Mouse (Mus musculus) gastrocnemius, postnatal 25 days (tissue): ENCODE data around the gene Ptprg. TPM values are rescaled to one million over a fixed set of nuclear protein-coding genes. Genes with fewer than 3 reads are reported as not detected.

ENCODE experiments used
- DNase-seq: peaks from one replicate; pipeline ENCODE4 v3.0.0; 2022
- total RNA-seq, 2 experiments: library from RNA; stranded (reverse); gene quantifications; 1 replicate in 1 of 2; 2 replicates in 1 of 2; pipeline ENCODE4 v1.2.3; 2021

Gene Ptprg
- total RNA-seq, 2 experiments from 2014 or later, result 24.2 to 29.1 TPM

DNA sequence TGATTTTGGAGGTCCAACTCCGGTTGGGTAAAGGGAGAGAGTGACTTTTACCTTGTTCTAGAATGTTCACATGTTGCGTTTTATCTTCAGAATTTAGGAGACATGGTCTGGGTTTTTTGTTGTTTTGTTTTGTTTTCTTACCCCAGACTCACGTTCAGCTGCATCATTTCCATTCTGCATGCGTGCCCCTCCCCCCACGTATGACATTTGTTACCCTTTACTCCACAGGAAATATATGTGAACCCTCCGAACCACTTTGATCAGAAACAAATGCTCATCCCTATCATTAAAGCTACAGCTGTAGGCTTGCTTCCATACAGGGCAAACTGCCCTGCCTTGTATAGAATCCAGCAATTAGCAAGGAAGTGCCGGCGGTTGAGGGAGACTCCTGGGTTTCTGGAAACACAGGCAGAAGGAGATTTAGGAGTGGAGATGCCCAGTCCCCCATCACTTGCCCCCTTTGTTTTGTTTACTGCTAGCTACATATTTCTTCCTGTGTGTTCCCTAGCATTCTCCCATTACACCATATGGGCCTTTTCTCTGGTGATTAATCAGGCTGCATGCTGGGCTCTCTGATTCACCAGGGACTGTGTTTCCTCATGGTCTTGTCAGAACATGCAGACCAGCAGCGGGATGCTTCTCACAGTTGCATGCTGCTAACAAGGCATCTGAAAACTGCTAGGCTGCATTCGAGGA lies 130.2 kb downstream of the Ptprg start:
- no peak for DNase-seq

GRCm38 (mm10) chr14:11684104-11684503 lies 130.8 kb downstream of the Ptprg start:
- DNase-seq, result no peak

- no peak for DNase-seq
Measured at GRCm38 (mm10) chr14:11687541-11687940, 134.2 kb downstream of the Ptprg start.

DNA sequence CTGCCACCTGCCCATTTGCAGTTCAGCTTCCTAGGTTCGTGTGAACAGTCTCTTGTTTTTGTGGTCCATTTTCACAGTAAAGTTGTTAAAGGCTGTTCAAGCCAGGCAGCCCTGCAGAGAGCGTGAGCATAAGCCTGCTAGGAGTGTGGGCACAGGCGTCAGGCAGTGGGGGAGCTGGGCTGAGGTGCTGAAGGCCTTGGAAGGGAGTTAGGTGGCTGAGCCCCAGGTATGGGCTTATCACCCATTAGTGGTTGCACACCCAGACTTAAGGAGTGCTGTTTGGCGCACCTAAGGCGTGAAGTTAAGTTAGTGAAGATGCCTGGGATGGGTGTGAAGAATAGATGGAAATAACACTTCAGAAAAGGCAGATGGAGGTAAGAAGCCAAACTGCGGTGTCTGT lies 134.8 kb downstream of the Ptprg start:
- DNase-seq, result no peak

- DNase-seq, result no peak
Measured at GRCm38 (mm10) chr14:11690066-11690465, 136.7 kb downstream of the Ptprg start.

- DNase-seq, result no peak
Measured at GRCm38 (mm10) chr14:11691531-11691930, 138.2 kb downstream of the Ptprg start.

DNA sequence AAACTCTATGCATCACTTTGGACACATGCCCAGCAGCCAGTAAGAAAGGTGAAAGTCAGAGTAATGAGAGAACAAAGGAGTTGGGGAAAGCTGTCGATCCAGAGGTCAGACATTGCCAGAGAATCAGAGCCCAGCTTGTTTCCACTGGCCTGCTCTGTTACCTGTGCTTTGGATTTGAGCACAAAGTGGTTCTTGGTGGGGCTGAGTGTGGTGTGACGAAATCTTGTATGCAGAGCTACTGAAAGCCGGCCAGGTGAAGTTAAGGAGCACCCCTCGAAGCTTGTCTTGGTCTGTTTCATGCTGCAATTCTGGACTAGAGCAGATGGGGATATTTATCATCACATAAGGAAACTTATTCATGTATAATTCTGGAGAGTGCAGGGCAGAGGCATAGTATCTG lies 145.5 kb downstream of the Ptprg start:
- DNase-seq, result no peak

DNA sequence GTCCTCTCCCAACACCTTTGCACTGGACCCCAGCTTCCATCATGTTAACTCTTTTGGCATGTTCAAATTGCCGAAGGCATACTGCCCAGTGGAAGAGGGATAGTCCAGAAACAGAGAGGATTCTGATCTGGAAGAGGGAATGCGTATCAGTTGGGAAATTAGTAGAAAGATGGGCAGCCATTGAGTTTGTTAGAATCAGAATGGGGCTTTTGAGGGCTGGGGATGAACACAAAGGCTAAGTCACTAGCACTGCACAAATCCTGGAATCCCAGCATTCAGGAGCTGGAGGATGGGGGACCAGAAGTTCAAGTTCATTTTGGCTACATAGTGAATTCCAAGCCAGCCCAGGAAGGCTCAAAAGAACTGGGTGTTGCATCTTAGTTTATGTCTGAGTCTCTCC lies 146.3 kb downstream of the Ptprg start:
- DNase-seq, result no peak

DNA sequence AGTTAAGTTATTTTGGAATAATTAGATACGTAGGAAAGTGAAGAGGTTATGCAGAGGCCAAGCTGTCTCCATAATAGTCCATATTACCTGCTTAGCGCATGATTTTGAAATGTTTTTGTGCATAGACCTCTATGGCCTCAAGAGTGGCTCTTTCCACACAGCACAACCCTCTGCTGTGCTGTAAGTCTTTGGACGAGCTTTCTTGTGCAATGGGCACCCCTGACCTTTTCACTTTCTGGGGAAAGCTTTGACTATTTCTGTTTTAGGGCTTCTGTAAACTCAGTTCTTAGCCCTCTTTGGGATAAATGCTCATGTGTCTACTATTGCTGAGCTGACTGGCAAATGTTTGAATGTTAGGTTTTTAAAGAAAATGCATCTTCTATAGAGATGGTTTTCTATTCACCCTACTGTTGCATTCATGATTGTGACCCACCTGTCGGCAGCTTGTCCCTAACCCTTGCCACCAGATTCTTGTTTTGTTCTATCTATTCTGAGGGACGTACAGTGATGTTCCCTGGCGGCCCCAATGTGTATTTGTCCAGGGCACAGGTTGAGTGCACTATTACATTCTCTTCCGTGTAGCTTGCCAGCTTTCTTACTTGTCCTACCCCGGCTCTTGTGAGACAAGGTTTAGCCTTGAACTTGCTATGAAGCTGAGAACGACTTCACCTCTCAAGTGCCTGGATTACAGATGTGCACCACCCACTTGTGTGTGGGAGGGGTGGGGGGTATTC lies 148.4 kb downstream of the Ptprg start:
- no peak for DNase-seq

DNA sequence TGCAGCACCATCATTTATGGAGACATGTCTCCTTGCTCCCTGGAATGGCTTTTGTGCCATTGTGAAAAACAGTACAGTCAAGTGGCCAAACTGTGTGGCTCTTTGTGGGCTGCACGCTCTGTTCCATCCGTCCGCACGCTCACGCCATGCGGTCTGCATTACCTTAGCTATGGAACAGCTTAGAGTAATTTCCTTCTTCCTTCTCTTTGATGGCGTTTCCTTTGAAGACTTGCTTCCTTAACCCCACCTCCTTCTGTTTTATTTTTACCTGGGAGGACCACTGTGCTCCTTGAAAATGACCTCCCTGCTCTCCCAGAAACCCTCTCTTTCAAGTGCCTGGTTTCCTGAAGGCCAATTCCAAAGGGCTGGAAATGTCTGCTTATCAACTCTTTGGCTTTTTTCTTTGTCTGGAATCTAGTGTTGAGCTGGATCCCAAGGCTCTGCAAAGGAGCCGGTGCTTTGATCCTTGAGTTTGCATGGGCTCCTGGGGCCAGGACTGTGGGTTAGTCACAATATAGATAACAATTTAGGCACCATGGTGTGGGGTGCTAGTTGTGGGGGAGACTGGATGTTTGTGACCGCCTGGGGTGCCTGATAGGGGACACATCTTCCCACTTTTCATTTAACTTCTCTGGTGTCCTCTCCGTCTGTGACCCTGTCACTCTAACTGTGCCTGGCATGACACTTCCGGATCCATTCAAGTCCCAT lies 149.6 kb downstream of the Ptprg start:
- DNase-seq, result no peak

GRCm38 (mm10) chr14:11704871-11705270 lies 151.5 kb downstream of the Ptprg start:
- no peak for DNase-seq

DNA sequence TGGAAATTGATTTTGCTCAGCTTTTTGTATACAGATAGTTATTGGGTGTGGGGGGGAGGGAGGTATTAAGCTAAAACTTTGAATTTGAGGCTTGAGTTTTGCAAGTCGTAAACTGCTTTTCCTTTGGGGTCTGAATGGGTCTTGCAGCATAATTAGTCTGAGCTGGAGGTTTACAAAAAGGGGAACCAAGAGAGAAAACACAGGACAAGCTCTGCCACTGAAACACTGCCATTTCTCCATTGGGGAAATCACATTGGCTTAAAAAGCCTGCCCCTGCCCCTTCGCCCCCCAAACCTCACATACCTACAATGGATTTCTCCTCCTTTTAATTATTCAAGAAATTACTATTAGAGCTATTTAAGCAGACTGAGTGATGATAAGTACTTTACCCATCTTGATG lies 156.0 kb downstream of the Ptprg start:
- no peak for DNase-seq

- DNase-seq, result no peak
Measured at GRCm38 (mm10) chr14:11709798-11710197, 156.5 kb downstream of the Ptprg start.

- no peak for DNase-seq
Measured at GRCm38 (mm10) chr14:11710410-11711122, 157.2 kb downstream of the Ptprg start.

DNA sequence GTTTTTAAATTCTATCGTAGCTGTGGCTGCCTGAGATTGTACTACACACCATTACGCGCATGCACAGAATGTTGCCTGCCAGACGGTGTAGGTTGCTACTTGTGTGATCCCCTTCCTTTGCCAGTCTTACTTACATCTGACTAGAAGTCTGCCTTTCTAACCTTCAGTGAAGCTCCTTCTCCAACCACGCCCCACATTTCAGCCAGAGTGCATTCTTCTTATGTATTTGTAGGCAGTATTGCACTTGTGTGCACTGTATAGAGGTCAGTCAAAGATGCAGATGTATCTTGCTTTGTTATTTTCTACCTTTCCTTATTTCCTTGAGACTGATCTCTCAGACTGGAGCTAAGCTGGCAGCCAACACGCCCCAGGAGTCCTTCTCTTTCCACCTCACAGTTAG lies 158.8 kb downstream of the Ptprg start:
- DNase-seq, result no peak

DNA sequence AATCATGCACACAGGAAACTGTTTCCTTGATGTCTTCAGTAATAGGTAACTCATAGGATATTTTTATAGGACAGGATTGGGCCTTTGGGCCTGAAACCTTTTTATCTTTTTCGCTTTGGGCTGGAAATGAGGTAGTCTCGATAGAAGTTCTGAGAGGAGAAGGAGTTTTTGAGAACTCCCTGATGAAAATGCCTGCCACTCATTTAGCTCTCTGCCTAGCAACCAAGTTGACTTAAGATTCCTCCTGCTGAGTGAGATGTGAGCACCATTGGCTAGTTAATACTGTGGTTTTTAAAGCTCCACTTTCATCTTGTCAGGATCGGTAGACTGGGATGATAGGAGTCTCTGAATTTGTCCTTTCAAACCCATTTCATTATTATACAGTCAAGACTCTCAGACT lies 162.9 kb downstream of the Ptprg start:
- DNase-seq, result no peak

- DNase-seq, result no peak
Measured at GRCm38 (mm10) chr14:11718201-11718600, 164.9 kb downstream of the Ptprg start.

GRCm38 (mm10) chr14:11719259-11719658 lies 165.9 kb downstream of the Ptprg start:
- no peak for DNase-seq

GRCm38 (mm10) chr14:11722101-11722500 lies 168.8 kb downstream of the Ptprg start:
- DNase-seq, result no peak

GRCm38 (mm10) chr14:11723876-11724275 lies 170.5 kb downstream of the Ptprg start:
- no peak for DNase-seq

DNA sequence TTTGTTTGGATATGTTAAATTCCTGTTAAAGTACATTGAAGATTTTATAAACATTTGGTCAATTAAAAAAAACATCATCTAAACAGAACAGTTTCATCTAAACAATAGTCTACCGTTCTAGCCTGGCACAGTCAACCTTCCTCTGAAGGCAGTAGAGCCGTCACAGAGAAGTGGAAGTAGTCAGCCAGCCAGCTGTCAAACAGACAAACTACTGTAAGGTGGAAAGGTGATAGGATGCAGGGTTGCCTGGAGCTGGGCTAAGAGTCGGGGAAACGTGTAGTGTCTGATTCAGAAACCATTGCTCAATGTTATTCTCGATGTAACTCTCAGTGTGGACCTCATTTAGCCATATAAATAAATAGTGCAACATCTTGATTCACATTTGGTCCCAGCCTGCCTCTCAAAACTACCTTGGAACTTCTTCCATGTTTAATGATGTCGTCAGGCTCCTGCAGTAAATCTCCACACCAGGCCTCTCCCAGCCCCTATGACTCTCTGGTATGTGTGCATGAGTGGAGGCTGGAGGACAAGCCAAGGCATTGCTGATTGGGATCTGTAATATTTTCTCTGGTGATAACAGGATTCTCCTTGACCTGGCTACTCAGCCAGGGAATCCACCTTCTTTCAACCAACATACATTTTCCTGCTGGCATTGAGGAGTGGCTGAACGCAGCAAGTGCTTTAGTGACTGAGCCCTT lies 178.0 kb downstream of the Ptprg start:
- DNase-seq, result no peak

DNA sequence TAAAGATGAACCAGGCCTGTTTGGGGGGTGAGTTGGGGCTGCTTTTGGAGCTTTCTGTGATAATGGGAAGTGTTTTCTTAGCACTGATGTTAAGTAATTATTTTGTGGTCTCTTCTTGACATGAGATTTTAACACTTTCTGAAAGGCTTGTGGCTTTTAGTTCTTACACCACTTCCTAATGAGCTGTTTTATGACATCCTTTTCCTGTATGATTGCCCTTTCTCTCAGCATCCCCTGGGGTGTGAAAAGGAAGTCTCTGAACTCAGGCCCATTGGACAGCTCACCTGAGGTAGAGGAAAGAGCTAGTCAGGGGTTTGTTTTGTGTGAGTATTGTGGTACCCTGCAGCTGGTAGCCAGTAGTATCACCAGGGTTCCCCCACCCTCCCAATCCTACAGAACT lies 179.0 kb downstream of the Ptprg start:
- DNase-seq, result no peak
